Mouse (Mus musculus): ENCODE data around the gene Uba7.

Uba7 gene

GRCm38 (mm10) chr9:107975399-107976386, at the start of gene Uba7:
TSS of gene Uba7 (plus strand) at chr9:107975505.
- in situ Hi-C loops (cut with MboI; ENCODE audit: low sequenced_read_pairs): no loop called here

GRCm38 (mm10) chr9:107926920-107927420, 48.3 kb upstream of the Uba7 start:
- in situ Hi-C loops (cut with MboI; ENCODE audit: low sequenced_read_pairs): no loop called here

DNA sequence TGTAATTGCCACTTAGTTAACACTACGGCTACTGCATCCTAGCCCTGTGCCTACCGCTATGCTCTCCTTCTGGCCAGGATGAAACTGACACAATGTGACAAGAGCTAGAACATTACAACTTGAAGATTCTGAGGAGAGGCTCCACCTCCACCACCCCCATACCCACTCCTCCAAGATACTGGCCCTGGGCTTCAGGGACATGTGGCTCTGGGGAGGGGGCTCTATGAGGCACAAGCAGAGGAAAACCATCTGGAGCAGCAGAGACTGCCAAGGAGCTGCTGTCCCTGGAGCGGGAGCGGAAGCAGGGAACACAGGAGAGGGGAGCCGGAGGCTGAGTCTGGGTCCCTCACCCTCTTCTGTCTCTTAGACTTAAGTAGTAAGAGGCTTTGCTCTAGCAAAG, 47.6 kb upstream of the Uba7 start:
- in situ Hi-C loops (cut with MboI; ENCODE audit: low sequenced_read_pairs): no loop called here

GRCm38 (mm10) chr9:107928169-107928568, 47.1 kb upstream of the Uba7 start, which contains the start of gene Actl11:
TSS of gene Actl11 (plus strand) at chr9:107928469.
- in situ Hi-C loops (cut with MboI; ENCODE audit: low sequenced_read_pairs): no loop called here

- in situ Hi-C loops (cut with MboI; ENCODE audit: low sequenced_read_pairs): no loop called here
These were observed 43.1 kb upstream of the Uba7 start for GRCm38 (mm10) chr9:107932221-107932620.

- in situ Hi-C loops (cut with MboI; ENCODE audit: low sequenced_read_pairs): no loop called here
These were observed 41.2 kb upstream of the Uba7 start for GRCm38 (mm10) chr9:107934146-107934545.

GRCm38 (mm10) chr9:107935374-107935773, 39.9 kb upstream of the Uba7 start, which contains the start of gene Camkv:
TSS of gene Camkv (plus strand) at chr9:107935674.
- in situ Hi-C loops (cut with MboI; ENCODE audit: low sequenced_read_pairs): no loop called here

- in situ Hi-C loops (cut with MboI; ENCODE audit: low sequenced_read_pairs): no loop called here
These were observed 39.5 kb upstream of the Uba7 start for GRCm38 (mm10) chr9:107935790-107936214.

DNA sequence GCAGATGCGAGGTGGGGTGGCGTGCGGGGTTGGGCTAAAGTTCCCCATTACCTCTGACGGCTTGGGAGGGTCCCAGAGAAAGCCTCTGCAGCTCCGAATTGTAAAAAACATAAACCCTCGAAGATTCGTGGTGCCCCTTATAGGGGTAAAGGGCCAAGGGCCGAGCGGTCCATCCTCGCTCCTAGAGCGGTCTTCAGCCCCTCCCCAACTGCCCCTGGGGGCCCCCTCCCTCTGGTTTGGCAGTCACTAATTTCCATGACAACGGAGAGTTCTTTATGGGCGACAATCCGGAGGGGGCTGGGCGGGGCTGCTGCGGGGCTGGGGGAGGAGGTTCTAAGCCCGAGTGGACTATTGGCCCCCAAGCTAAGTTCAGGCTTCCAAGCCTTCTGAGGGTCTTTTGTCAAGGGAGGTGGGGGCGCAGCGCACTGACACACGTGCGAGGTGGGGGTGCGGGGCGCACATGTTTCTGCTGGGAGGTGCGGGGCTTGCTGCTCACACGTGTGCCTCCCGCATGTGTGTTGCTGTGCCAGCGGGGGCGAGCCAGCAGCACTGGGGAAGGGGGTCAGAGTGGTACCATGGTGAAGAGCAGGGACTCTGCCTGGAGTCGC, 39.0 kb upstream of the Uba7 start:
- in situ Hi-C loops (cut with MboI; ENCODE audit: low sequenced_read_pairs): no loop called here

GRCm38 (mm10) chr9:107936831-107937230, 38.5 kb upstream of the Uba7 start:
- in situ Hi-C loops (cut with MboI; ENCODE audit: low sequenced_read_pairs): no loop called here

GRCm38 (mm10) chr9:107947241-107948194, 27.8 kb upstream of the Uba7 start:
- in situ Hi-C loops (cut with MboI; ENCODE audit: low sequenced_read_pairs): no loop called here

DNA sequence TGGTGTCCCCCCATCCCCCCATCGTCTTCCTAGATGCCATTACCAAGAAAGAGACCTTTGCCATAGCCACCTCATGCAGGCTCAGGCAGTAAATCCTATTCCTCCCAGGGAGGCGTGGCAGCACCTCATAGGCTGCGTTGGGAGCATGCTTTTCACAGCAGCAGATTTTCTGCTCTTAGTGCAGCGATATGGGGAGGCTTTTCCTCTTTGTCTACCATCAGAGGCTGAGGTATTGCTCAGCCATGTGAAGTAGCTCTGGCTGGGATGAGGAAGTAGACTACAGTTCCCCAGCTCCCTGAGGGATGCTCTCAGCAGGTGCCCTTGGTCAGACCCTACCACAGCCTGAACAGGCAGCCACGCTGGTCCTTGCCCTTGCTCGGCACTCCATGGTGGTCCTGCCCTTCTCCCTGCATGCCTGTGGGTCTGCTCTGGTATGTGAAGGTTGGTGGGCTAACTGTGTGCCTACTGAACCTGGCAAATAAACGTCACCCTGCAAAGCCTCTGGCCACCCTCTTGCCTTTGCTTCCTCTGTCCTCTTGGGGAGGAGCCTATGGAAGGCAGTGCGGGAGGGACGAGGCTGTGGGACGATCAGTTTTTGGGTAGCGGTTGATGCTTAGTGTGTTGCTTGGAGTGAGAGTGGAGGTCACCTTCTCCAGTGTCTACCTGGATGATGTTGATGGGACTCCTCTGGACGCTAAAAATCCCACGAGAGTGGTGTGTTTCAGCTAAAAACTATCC, 26.0 kb upstream of the Uba7 start:
- in situ Hi-C loops (cut with MboI; ENCODE audit: low sequenced_read_pairs): no loop called here

GRCm38 (mm10) chr9:107949922-107950235, 25.4 kb upstream of the Uba7 start, which contains the start of gene Traip:
TSS of gene Traip (plus strand) at chr9:107950136.
- in situ Hi-C loops (cut with MboI; ENCODE audit: low sequenced_read_pairs): no loop called here

DNA sequence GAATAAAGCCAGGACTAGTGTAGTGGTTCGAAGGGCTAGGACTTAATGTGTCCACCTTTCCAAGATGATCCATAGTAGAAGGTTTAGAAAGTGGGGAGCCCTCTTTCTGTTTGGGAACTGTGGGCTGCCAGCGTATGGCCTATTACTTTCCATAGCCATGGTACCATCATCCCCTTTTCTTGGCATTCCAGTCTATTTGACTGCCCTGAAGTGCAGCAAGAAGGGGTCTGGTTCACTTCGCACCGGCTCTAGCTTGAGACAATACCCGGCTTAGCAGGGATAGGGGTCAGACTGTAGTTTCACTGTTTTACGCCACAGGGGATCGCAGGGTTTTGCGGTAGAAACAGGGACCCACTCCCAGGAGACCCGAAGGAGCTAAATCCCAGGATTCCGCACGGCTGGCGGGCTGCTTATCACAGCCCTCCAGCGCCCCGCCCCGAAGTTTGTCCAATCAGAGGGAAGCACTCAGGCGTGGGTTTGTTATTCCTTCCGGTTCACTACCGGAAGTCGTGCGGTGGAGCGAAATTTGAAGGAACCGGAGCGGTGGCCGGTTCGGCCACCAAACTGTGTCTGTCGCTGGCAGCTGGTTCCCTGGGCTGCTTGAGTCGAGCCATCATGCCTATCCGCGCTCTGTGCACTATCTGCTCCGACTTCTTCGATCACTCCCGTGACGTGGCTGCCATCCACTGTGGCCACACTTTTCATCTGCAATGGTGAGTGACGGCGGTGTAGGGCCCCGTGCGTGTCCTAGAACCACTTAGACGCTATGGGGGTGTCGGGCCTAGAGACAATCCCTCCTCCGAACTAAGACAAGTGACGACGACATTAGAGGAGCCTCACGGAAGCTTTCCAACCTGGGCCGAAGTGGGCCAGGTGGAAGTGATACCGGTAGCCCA, 24.6 kb upstream of the Uba7 start:
- in situ Hi-C loops (cut with MboI; ENCODE audit: low sequenced_read_pairs): no loop called here

- in situ Hi-C loops (cut with MboI; ENCODE audit: low sequenced_read_pairs): no loop called here
These were observed 19.6 kb upstream of the Uba7 start for GRCm38 (mm10) chr9:107955613-107956289.

- in situ Hi-C loops (cut with MboI; ENCODE audit: low sequenced_read_pairs): no loop called here
These were observed 18.2 kb upstream of the Uba7 start for GRCm38 (mm10) chr9:107957141-107957540.

- in situ Hi-C loops (cut with MboI; ENCODE audit: low sequenced_read_pairs): no loop called here
These were observed 15.4 kb upstream of the Uba7 start for GRCm38 (mm10) chr9:107959896-107960295.

GRCm38 (mm10) chr9:107960928-107961327, 14.4 kb upstream of the Uba7 start:
- in situ Hi-C loops (cut with MboI; ENCODE audit: low sequenced_read_pairs): no loop called here

Data from CH12F3 (cell line).